Mouse (Mus musculus) cortical plate, adult 2 months (tissue): ENCODE results near the gene Txnrd3. TPM values are rescaled to one million over a fixed set of nuclear protein-coding genes. Genes with fewer than 3 reads are reported as not detected.

ENCODE experiments used
- H3K27ac ChIP-seq: fragments of 200-500 bp; 2 replicates; pipeline ENCODE4 v1.5.1; 2012; ENCODE audit warnings: low read length, control low read depth, inconsistent platforms; ENCODE audit not compliant: insufficient read depth
- H3K4me1 ChIP-seq: fragments of 200-500 bp; 2 replicates; pipeline ENCODE4 v1.6.1; 2011; ENCODE audit warnings: low read length; ENCODE audit not compliant: control insufficient read depth, insufficient read depth
- H3K4me3 ChIP-seq: fragments of 200-500 bp; 2 replicates; pipeline ENCODE4 v1.5.1; 2011; ENCODE audit warnings: mild to moderate bottlenecking, low read length, control low read depth; ENCODE audit not compliant: insufficient read depth
- CTCF ChIP-seq: fragments of 200-500 bp; IDR thresholded peaks from 2 replicates; pipeline ENCODE4 v1.5.1; 2011; ENCODE audit warnings: mild to moderate bottlenecking, control low read depth, low read length; ENCODE audit not compliant: insufficient read depth; ENCODE audit errors: extremely low read depth
- POLR2A ChIP-seq: fragments of 200-500 bp; IDR thresholded peaks from 2 replicates; pipeline ENCODE4 v1.6.1; 2011; ENCODE audit warnings: mild to moderate bottlenecking, low read length, control low read depth; ENCODE audit not compliant: insufficient read depth; ENCODE audit errors: extremely low read depth
- polyA plus RNA-seq: library from polyadenylated mRNA; depleted of rRNA; stranded (reverse); fragments of >200 nt; gene quantifications from 2 replicates; pipeline ENCODE4 v1.2.3, GENCODE M21; 2012

The Txnrd3 gene
- polyA plus RNA-seq, 1 experiment: 3.2 TPM

DNA sequence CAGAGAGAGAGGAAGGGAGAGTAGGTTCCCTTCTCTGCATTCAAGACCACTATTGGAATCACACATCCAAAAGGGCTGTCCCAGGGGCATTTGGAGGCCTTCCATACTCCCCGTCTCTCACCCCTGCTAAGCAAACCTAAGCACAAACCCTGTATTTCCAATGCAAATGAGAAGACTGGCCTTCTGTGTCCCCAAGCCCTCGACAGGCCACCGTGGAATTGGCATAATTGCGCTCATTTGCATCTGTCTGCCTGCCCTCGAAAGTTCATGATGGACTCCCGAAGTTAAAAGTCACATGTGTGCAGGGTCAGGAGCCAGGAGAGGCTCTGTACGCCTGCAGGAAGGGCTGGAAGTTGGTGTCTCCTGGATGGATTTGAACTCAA lies 28.4 kb upstream of the Txnrd3 start:
- no peak for TF ChIP-seq POLR2A
- no peak for TF ChIP-seq CTCF
- Histone ChIP-seq H3K4me3 (no peak overlapping the region), H3K4me1 (no peaks in the 10 kb centered on the region), H3K27ac (no peak overlapping the region)

DNA sequence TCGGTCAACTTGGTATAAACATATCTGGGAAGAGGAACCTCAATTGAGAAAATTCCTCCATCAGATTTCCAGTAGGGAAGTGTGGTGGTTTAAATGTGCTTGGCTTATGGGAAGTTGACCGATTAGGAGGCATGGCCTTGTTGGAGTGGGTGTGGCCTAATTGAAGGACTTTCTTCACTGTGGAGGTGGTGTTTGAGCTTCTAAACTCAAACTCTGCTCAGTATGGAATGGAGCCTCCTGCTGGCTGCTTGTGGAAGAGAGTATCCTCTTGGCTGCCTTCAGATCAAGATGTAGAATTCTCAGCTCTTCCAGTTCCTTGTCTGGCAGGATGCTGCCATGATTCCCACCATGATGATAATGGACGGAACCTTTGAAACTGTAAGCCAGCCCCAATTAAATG lies 21.1 kb upstream of the Txnrd3 start:
- TF ChIP-seq POLR2A: no peak
- H3K27ac ChIP-seq: no peak overlapping the region
- H3K4me3 ChIP-seq: no peak overlapping the region
- H3K4me1 ChIP-seq: no peaks in the 10 kb centered on the region

DNA sequence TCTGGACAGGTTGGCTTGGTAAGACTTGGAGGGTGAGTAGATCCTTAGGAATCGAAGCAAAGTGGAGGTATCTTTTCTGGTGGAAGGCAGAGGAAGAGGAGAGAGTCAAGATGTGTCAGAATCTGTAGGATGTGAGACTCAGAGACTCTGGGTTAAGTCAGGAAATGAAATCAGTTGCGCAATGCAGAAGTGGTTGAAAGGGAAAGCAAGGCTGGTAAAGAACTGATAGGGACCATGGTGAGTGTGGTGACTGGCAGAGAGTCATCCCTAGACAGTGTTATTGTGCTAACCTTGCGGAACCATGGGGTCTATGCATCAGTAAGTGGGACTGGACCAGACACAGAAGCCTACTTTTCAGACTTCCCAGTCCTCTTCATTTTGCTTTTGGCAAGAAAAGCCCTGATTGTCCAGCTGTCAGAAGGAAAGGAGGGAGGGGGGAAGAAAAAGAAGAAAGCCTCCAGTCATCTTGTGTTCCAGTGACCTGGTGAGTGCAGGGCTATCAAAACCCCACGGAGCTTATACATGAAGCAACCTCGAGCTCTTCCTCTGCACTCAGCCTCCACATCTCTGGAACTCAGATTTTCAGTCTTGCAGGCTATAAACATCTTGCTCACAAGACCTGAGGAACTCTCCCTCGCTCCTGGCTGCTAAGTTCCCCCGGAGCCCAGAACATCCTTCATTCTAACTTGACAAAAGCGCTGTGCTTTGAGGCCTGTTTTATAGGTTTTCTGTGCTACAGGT lies 15.6 kb upstream of the Txnrd3 start:
- no peak overlapping the region for H3K27ac ChIP-seq

DNA sequence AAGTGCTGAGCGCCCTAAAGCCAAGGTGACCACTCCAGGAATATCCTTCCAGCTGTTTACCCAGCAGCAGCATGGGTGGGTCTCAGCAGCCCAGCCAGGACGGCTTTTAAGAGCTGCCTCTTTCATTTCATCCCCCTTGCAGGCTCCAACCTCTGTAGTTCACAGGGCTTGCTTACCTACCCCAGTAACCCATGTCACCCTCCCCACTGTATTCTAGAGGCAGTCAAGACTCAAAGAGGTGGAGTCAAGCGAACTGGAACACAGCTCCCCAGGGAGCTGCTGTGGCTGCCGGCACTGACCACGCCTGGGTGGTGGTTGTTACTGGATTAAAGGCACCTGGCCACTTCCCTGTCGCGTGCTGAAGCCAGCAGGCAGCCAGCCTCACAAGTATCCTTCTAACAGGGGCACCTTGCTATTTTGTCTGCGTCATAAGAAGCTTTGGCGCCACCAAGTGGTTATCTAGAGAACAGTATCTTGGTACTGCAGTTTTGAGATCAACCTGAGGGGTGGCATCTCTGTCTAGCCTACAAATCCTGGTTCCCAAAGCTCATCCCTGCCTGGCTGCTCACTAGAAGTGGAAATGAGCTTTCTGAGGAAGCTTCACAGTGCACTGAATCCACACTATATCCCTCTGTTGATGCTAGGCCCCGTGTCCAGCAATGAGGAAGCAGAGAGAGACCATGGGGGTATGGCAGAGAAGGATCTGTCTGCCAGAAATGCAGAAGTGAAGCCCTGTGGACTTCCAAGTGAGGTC lies 11.8 kb upstream of the Txnrd3 start:
- peaks cover 2% of the 10 kb centered on the region; the same call in 1 of the 2 replicates for H3K4me1 ChIP-seq
- no peak overlapping the region for H3K4me3 ChIP-seq
- H3K27ac ChIP-seq: no peak overlapping the region
- TF ChIP-seq POLR2A (no peak), CTCF (peak; percentile 72)

More for the DNA sequence above, 15.6 kb upstream of the Txnrd3 start:
- TF ChIP-seq POLR2A (no peak), CTCF (no peak)
- no peak overlapping the region for H3K4me3 ChIP-seq
- H3K4me1 ChIP-seq: no peaks in the 10 kb centered on the region; the same call in 1 of the 2 replicates

DNA sequence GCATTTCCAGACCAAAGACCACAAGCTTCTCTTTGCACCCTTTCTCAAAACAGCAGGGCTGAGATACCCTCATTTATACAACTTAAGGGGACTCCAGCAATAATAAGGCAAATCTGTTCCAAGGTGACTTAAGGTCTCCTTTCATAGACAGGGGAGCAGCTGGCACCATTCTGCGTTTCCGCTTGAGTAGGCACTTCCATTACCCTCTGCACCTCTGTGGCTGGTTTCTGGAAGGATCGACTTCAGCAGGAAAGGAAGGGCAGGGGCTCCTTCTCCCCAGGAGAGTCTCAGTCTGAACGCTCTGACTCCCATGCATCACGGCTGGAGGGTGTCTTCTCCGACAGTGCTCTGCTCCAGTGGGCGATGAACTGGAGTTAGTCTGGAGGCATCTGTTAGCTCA lies 10.7 kb upstream of the Txnrd3 start:
- H3K27ac ChIP-seq: no peak overlapping the region
- TF ChIP-seq POLR2A (no peak), CTCF (no peak)

DNA sequence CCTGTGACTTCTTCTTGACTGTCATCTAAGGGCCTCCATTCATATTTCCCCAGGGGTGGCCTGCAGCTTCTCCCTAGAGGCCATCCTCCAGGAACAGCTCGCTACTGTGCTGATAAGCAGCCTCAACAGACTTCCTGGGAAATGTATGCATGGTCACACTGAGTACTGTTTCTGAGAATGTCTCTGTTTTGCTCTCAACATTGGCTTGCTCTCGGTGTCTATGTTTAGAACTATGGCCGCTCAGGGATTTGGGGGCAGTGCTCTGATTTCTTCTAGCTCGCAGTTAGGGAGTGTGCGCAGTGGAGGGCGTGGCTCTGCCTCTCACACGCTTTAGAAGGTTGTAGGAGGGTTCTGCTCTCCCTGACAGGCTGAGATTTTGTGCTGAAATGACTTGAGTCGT lies 9.4 kb upstream of the Txnrd3 start:
- no peak overlapping the region for H3K4me3 ChIP-seq
- TF ChIP-seq POLR2A (no peak), CTCF (no peak)
- H3K4me1 ChIP-seq: peaks cover 2% of the 10 kb centered on the region; the same call in 1 of the 2 replicates
- no peak overlapping the region for H3K27ac ChIP-seq

More for the DNA sequence above, 10.7 kb upstream of the Txnrd3 start:
- Histone ChIP-seq H3K4me3 (no peak overlapping the region), H3K4me1 (peaks cover 2% of the 10 kb centered on the region; the same call in 1 of the 2 replicates)

DNA sequence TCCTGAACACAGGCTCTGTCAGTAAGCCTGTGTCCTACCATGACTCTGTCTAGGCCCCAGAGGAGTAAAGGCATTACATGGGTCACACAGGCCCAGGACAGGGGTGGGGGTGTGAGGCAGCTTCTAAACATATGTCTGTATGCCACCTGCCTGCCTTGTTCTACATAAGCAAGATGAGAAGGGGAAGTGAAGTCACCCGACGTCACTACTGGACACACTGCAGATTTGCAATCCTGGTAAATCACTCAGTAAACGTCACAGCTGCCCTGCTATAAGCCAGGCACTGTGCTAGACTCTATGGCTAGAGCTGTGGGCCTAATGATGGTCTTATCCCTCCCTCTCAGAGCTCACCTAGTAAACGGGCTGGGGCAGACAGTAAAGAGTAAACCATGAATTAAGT lies 5.8 kb upstream of the Txnrd3 start:
- Histone ChIP-seq H3K4me1 (0 out of 2 replicates have a peak, but pooled peaks cover 2% of the 10 kb centered on the region), H3K27ac (no peak overlapping the region), H3K4me3 (no peak overlapping the region)
- TF ChIP-seq POLR2A: no peak
- TF ChIP-seq CTCF: no peak

DNA sequence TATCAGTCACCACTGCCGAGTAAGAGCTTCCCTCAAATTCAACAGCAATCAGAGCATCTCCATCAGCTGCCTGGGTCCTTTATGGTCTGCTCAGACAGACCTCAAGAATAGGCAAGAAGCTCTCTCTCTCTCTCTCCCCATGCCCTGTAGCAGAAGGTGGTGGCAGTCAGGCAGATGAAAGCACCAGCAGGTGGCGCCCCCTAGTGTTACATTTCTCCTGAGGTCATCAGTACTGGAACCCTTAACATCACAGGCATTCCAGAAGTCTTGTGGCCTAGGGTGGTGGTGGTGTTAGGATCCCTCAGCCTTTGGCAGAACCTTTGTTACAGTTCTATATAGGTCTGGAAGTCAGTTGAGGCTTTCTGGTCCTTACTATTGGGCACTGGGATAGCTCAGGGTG lies 4.8 kb upstream of the Txnrd3 start:
- Histone ChIP-seq H3K4me1 (0 out of 2 replicates have a peak, but pooled peaks cover 2% of the 10 kb centered on the region), H3K27ac (no peak overlapping the region), H3K4me3 (no peak overlapping the region)
- TF ChIP-seq POLR2A: no peak
- peak; percentile 59 for TF ChIP-seq CTCF

DNA sequence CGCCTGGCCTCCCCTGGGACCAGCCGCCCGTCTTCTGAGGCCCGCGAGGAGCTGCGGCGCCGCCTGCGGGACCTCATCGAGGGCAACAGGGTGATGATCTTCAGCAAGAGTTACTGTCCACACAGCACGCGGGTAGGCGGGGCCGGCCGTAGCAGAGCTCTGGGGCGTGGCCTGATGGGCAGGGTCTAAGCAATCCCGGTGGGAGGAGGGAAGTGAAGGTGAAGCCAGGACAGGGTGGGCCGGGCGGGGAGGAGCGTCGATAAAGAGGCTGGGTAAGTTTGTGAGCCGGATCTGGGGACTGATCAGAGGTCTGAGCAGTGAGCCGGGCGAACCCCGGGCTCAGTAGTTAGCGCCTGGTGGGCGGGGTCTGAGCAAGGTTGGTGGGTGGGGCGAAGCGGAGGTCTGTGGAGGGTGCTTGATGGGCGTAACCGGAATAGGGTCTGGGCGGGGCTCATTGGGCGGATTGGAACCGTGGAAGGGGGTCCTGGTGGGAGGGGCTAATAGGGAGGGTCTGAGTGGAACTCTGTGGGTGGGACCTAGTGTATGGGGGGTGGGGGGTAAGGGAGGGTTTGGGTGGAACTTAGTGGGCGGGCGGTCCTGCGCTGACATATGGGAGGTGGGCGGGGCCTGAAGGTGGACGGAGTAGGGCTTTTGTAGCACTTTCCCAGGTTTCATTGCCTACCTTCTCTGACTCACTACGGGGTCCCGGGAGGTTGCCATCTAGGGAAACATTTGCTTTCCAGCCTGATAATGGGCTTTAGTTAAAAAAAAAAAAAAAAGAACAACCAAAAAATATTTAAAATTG lies 685 bp downstream of the Txnrd3 start:
- H3K4me3 ChIP-seq: peak overlapping the region; percentile 47
- no peaks in the 10 kb centered on the region for H3K4me1 ChIP-seq
- TF ChIP-seq CTCF (no peak), POLR2A (no peak)
- no peak overlapping the region for H3K27ac ChIP-seq
